Mouse (Mus musculus) embryo, embryonic 10 days (tissue): Measurements from ENCODE around the gene Rrp9.

Source experiments
- DNase-seq: peaks from one replicate; pipeline ENCODE4 v3.0.0-alpha.2; 2015; ENCODE audit warnings: low spot score

Gene Rrp9

DNA sequence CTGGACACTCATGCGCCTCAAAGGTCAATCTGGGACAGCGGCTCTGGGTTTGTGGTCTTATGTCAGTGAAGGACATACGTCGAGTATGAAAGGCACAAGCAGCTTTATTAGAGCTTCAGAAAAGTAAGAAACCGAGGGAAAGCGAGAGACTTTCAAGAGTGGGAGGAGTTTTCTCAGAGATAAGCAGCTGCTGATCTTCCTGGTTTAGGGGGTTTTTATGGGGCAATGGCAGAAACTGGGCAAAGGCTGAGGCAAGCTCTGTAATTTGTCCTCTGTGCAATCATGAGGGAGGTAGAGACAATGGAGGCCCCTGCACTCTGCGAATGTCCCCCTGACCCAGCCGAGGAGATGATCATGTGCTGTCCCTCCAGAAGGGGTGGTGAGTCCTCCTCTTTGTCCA lies 44.1 kb downstream of the Rrp9 start:
- no peak for DNase-seq

DNA sequence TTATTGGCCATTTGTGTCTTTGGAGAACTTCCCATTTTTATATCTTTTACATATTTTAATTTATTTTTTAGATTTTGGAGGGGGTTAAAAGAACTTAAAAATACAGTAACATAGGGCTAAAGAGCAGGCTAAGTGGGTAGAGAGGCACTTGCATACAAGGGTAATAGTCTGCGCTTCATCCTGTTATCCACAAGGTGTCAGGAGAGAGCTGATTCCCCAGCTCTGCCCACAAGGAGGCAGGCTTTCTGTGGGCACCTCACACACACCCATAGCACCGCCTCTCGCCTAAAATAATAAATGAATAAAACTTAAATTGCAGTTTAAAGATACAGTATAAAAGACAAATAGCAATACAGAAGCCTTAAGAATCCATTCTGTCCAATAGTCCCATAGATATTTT lies 56.1 kb downstream of the Rrp9 start:
- DNase-seq = peak; percentile 75

DNA sequence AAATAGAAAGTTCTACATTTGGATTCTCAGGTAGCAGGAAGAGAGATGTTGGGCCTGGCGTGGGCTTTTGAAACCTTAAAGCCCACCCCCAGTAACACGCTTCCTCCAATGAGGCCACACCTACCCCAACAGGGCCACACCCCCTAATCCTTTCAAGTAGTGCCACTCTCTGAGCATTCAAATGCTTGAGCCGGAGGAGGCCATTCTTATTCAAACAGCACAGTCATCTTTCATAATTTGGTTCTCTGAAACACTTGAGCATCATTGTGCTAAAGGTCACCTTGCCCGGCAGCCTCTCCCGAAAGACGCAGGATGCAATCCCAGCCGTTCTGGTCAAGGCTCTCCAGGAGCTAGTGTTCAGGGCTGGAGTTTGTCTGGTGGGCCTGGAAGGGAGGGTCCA lies 58.5 kb downstream of the Rrp9 start:
- DNase-seq = no peak

DNA sequence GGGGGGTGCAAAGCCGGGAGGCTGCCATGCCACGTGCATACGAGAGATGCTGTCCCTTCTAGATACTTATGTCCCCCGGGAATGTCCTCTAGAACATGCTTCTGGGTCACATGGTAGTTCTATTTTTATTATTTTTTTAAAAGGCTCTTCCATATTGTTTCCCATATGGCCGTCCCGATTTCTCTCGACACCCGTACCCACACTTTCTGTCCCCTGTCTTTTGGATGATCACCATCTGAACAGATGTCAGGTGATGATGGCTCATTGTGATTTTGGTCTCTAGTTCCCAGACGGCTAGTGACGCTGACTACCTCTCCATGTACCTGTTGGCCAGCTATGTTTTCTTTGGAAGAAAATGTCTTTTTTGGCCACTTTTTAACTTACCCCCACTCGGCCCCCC lies 59.2 kb downstream of the Rrp9 start:
- no peak for DNase-seq
